Mouse (Mus musculus) cerebellum, postnatal 4 days (tissue): Measurements from ENCODE around the gene Tspan18.

Source experiments
- DNase-seq, 2 experiments: peaks; one replicate each; pipeline ENCODE4 v3.0.0; 2022; ENCODE audit warnings: low spot score in 2 of 2, mixed read lengths in 1 of 2

Gene Tspan18

GRCm38 (mm10) chr2:93339373-93340106 is 5.2 kb upstream of the Tspan18 start:
- DNase-seq: no peak

- DNase-seq: no peak
These were observed 1.7 kb upstream of the Tspan18 start for GRCm38 (mm10) chr2:93335996-93336395.

DNA sequence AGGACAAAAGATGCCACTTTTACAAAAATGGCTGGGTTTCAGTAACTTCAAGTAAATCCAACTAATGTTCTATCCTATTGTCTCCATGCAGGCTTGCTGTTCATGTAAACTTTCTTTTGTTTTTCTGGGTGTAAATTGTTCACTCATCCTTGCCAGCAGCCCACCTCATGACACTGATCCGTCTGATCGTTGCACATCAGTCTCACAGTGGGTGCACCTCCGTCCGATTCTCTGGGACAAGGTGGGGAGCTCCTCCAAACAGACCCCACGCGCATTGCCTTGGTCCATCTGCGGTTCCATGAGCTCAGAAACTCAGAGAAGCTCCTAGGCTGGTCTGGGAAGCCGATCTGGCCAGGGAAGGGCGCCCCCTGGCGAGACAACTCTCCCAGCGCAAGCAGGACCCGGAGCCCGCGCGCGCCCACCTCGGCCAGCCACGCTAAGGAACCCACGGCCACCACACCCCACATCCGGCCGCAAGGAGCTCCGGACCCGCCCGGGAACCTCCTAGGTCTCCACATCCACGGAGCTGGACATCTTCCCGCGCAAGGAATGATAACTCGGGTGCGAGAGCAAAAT is 976 bp downstream of the Tspan18 start:
- peak; percentile 92 to 95 for DNase-seq

- DNase-seq: no peak
These were observed 2.0 kb downstream of the Tspan18 start for GRCm38 (mm10) chr2:93332277-93332676.

- no peak for DNase-seq
These were observed 3.2 kb downstream of the Tspan18 start for GRCm38 (mm10) chr2:93331121-93331520.

DNA sequence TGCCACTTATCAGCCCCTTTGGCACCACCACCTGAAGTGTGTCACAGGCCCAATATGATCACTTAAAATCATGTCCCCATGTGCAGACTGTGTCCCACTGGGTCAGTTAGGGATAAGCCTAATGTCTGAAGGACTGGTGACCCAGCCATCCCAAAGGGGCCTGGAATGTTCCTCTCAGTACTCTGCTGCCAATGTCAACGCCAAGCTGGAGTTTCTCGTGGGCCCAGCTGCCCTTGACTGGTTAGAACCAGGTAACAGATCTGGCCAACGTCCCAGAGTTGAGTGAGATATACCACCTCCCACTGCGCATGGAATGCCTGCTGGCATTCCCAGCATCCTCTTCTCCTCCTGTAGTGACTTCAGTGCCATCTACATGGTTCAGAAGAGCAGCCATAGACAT is 5.2 kb downstream of the Tspan18 start:
- no peak for DNase-seq

DNA sequence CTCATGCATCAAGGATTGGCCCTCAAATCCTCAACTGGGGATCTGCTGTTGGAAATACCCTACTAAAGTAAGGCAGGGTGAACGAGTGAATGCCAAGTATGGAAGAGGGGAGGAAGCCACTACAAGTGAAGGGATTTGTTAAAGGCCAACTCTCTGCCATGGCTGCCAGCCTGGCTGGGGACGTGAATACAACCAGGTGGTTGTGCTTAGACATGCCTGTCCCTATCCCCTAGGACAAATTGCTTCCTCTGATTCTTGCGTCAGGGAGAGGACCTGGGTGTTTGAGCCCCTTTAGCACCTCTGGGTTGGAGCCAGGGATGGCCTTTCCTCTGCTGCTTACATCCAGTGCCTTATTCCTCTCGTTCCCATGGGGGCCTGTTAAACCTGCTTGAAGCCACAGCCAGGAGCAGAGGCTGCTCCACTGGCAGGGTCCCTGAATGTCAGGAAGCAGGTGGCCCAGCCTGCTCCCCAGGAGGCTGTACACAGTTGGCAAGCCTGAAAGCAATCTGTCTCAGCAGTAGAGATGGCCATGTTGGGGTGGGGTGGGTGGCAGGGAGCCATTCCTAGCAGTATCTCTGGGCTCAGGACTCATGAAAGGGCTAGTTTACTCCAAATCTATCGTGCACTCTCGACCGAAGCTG is 6.3 kb downstream of the Tspan18 start:
- peak in 1 of 2 experiments; percentile 34 for DNase-seq

- DNase-seq: no peak
These were observed 9.6 kb downstream of the Tspan18 start for GRCm38 (mm10) chr2:93324681-93325080.

DNA sequence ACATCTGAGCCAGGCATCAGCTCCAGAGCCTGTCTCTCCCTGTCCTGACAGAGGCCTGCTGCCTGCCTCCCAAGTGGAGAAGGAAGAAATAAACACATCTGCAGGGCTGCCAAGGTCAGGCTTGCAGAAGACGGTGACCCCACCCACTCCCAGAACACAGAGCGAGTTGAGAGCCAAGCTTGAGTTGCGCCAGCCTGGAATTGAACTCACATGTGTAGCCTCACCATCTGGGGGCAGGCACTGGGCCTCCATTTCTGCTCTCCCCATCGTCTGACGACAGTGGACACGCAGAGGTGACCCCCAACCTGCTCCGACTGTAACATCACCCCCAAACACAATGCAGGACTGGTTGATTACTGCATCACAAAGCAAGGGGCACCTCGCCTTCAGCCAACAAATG is 12.4 kb downstream of the Tspan18 start:
- no peak for DNase-seq

DNA sequence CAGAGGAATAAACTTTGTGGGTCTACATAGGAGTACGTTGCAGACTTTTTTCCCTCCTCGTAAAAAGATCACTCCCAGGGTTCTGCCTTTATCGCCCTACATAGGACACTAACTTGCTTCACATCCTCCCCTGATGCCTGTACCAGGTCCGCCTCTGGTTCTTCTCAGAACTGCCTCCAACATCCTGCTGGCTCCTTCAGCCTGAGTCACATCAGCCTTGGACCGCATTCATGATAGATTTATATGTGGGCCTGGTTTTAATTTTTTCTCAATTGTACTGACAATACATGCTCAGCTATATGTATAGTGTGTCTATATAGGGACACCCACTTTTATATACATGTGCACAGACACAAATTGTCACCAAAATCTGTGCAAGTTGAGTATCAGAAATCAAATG is 14.0 kb downstream of the Tspan18 start:
- DNase-seq: no peak

DNA sequence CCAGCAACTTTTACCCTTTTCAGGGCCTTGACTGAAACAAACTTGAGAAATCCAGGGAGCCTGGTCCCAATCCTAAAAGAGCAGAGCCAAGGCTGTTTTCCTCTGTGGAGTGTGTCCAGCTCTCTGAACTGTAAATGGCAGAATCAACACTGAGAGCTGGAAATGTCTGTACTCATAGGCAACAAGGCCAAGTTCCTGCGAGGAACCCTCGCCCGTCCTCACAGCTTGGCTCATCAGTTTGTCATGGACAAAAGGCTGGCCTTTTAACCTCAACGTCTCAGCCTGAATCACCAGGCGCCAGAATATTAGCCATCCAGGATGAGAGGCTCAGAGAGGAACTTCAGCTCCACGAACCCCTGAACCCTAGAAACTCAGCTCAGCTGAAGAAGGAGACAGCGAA is 14.7 kb downstream of the Tspan18 start:
- DNase-seq: no peak

- no peak for DNase-seq
These were observed 15.4 kb downstream of the Tspan18 start for GRCm38 (mm10) chr2:93318781-93319349.

- no peak for DNase-seq
These were observed 20.3 kb downstream of the Tspan18 start for GRCm38 (mm10) chr2:93313768-93314632.

DNA sequence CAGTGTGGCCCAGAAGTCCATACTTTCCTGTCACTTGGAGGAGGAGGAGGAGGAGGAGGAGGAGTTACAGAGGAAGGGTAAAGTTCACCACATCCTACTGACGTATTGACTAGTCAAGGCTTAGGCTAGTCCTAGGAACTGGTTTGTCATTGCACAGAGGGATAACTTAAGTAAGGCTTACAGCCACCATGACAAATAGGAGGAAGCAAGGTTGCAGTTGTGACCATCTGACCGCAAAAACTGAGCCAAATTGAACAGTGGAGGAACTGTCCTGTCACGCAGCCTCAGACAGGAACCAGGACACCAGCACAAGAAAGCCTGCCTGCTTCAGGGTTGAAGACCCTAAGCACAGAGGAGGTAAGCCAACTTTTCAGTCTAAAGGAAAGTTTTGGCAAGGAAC is 21.8 kb downstream of the Tspan18 start:
- DNase-seq: no peak

DNA sequence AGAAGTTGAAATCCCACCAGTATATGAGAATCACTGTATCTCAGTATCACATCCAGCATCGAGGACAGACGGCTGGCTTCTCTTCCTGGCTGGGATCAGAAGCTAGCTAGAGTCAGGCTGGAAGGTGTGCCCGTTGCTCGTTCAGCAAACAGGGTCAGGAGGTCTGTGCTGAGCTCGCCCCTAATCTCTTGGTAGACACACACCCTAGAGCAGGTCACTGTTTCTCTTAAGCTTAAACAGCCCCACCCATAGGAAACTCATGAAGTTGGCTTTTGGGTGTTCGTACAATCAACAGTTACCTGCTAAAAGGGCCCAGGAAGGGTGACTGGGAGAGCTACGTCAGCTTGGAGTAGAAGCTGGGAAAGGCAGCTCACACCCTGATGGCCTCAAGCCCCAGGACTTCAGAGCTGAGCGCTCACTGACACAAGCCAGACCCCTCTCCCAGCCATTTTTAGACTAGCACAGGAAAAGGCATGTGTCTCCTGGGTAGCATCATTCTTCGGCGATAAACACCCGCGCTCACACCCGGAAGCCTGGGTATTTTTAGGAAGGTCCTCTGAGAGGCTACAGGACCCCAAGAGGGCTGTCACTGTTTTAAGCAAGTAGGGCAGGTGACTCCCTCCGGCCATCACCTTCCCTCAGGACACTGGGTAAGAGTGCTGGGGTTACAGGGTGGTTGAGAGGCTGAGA is 24.4 kb downstream of the Tspan18 start:
- no peak for DNase-seq

GRCm38 (mm10) chr2:93306898-93307297 is 27.4 kb downstream of the Tspan18 start:
- no peak for DNase-seq

DNA sequence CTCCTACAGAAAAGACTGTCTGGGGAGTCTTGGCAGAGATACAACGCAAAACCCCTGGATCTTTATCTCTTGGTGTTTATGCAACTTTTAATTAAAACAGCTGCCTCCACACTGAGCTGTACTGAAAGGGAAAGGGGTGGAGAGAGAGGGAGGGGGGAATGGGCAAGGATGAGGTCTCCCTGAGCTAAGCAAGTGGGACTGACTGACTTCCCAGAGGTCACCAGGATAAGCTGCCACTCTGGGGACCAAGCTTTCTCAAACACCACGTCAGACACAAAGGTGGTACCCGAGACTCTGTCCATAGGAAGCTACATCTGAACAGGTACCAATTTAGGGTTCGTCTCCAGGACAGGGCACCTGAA is 30.1 kb downstream of the Tspan18 start:
- no peak for DNase-seq

GRCm38 (mm10) chr2:93303585-93304272 is 30.6 kb downstream of the Tspan18 start:
- no peak for DNase-seq

DNA sequence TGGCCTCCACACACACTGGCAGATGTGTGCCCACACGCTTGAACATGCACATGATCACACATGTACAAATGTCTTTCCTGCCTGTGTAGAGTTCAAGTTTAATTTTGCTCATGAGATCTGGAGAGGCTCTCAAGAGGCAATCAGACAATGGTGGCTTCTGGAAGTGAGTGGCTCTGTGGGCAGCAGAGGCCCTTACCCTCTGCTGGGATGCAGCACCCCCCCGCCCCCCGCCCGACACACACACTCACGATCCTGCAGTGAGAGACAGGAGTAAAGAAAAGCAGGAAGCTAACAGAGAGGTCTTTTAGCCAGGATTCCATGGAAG is 31.1 kb downstream of the Tspan18 start:
- DNase-seq: no peak

DNA sequence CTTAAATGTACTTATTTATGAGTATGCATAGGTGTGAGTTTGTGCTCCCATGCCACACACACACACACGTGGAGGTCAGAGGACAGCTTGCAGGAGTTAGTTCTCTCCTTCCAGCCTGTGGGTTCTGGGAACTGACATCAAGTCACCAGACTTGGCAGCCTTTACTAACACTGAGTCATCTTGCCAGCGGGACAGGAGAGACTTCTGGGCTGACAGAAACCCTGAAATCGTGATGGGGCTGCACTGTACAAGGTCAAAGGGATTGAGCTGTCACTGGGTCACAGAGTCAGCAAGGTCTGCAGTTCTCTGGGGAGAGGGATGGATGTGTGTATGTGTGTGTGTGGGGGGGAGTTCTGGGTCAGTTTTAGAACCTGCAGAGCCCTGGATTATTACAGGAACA is 36.6 kb downstream of the Tspan18 start:
- no peak for DNase-seq
